In the genomic region with DNA sequence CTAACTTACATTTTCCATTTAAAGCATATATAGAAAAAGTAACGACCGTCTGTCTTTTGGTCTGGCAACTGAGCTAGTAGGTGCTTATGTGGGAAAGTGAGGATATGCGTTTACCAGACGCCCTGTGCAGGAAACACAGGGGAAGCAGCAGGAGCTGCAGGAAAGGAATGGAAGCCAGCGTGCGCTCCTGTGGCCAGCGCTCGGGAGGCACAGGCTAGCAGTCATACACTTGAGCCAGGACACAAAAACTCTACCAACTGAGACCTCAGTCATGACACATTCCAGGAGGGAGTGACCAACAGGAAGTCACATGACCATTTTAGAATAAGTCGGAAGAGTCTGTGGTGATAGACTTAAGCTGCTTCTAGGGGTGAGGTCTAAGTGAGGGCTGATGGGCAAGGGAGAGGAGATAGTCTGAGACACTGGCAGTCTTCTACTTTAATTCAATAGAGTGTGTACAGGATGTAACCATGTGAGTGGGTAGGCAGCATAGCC, we compare ENCODE assay signal across 21 mouse cellular contexts. TPM values are rescaled to one million over a fixed set of nuclear protein-coding genes. Genes with fewer than 3 reads are reported as not detected.
A peak's percentile ranks its signal among the peaks of the same experiment; 100 is the strongest.
DNase-seq lines count a peak whose midpoint lies in the region; ATAC-seq and TF ChIP-seq lines count a peak whose summit lies in the region.
"Had no signal": no experiment of that assay in that cellular context is flagged by ENCODE, and none has a peak within 500 bp of the region (broad histone marks: within the 10 kb centered on the region; RNA-seq: fewer than 3 reads in every experiment).

No protein-coding gene starts in this region.

- H3K36me3 ChIP-seq in heart, adult 2 months (ENCODE audit: control insufficient read depth, insufficient read depth, low read length), result peaks cover 14% of the 10 kb centered on the region
- peaks cover 13% of the 10 kb centered on the region for H3K36me3 ChIP-seq in heart, embryonic 11.5 days (ENCODE audit: control insufficient read depth, insufficient read depth, low read length)
- H3K36me3 ChIP-seq in C2C12 (ENCODE audit: control insufficient read depth, insufficient read depth), result peaks cover 42% of the 10 kb centered on the region

- H3K4me2 ChIP-seq in heart, embryonic 11.5 days, result no peak overlapping the region
- H3K4me2 ChIP-seq: embryonic facial prominence, embryonic 12.5 days; embryonic facial prominence, embryonic 15.5 days; heart, embryonic 13.5 days; hindbrain, embryonic 12.5 days; hindbrain, embryonic 15.5 days had no signal

- 51% methylated on average over 9 of the region's 9 CpGs for WGBS in heart, adult 2 months
- 84% methylated on average over 9 of the region's 9 CpGs for WGBS in heart, embryonic 11.5 days (ENCODE audit: insufficient replicate concordance)

- no peaks in the 10 kb centered on the region for H3K27me3 ChIP-seq in heart, adult 2 months (ENCODE audit: control insufficient read depth, insufficient read depth, low read length)
- H3K27me3 ChIP-seq in heart, embryonic 11.5 days (ENCODE audit: control insufficient read depth, insufficient read depth, low read length), result no peaks in the 10 kb centered on the region
- H3K27me3 ChIP-seq in C2C12 (ENCODE audit: control insufficient read depth, insufficient read depth, insufficient read length), result no peaks in the 10 kb centered on the region
- H3K27me3 ChIP-seq: embryonic facial prominence, embryonic 12.5 days; embryonic facial prominence, embryonic 15.5 days; heart, embryonic 13.5 days; hindbrain, embryonic 12.5 days; hindbrain, embryonic 15.5 days had no signal

- no peak for TF ChIP-seq CTCF in heart, adult 2 months (IDR thresholded peaks at IDR 0.05)
- no peak for TF ChIP-seq CTCF in C2C12 (IDR thresholded peaks at IDR 0.05; ENCODE audit: control insufficient read depth, insufficient read depth, insufficient read length)

- 0 out of 2 replicates have a peak, but pooled peaks cover under 1% of the 10 kb centered on the region for H3K79me2 ChIP-seq in heart, adult 2 months (replicated peaks; ENCODE audit: control insufficient read depth, insufficient read depth, low read length)
- H3K79me2 ChIP-seq in C2C12 (ENCODE audit: control insufficient read depth, insufficient read depth), result peaks cover 25% of the 10 kb centered on the region

- H3K4me3 ChIP-seq in heart, adult 2 months, result no peak overlapping the region
- H3K4me3 ChIP-seq in heart, embryonic 11.5 days (ENCODE audit: low read depth, low read length), result no peak overlapping the region
- no peak overlapping the region for H3K4me3 ChIP-seq in C2C12 (ENCODE audit: insufficient read depth, poor library complexity, severe bottlenecking)
- no peak overlapping the region for H3K4me3 ChIP-seq in brown adipose tissue, adult 24 weeks (ENCODE audit: insufficient read depth, low read depth, low read length)
- H3K4me3 ChIP-seq: embryonic facial prominence, embryonic 12.5 days; embryonic facial prominence, embryonic 15.5 days; heart, embryonic 13.5 days; hindbrain, embryonic 12.5 days; hindbrain, embryonic 15.5 days had no signal

- intact Hi-C loops in heart, adult 2 months (cut with DNase I), result no loop called here

- no peak for DNase-seq in heart, adult 2 months
- peak; percentile 87 for DNase-seq in 416B (ENCODE audit: low read depth)
- no peak for DNase-seq in cerebellum, postnatal 14 days
- DNase-seq: adrenal gland, adult 8-10 months; adrenal gland, postnatal 25 days; cerebellum, adult 18-20 months; cerebellum, adult 9-10 months; cerebellum, postnatal 25 days; forebrain, postnatal 0 days; gastrocnemius, postnatal 25 days had no signal

- H3K9ac ChIP-seq in heart, adult 2 months (ENCODE audit: low read depth, low read length), result no peak overlapping the region
- H3K9ac ChIP-seq in heart, embryonic 11.5 days (ENCODE audit: low read depth, low read length), result no peak overlapping the region
- H3K9ac ChIP-seq: embryonic facial prominence, embryonic 12.5 days; embryonic facial prominence, embryonic 15.5 days; forebrain, postnatal 0 days; heart, embryonic 13.5 days; hindbrain, embryonic 12.5 days; hindbrain, embryonic 15.5 days had no signal

- no peak overlapping the region for H3ac ChIP-seq in C2C12 (ENCODE audit: control insufficient read depth, insufficient read length, low read depth)

- peaks cover 3% of the 10 kb centered on the region for H3K79me3 ChIP-seq in C2C12 (ENCODE audit: low read depth)

- no peak for TF ChIP-seq POLR2A in heart, adult 2 months (IDR thresholded peaks at IDR 0.05; ENCODE audit: insufficient read depth, low read depth, low read length)

- no peak for ATAC-seq in heart, embryonic 11.5 days (replicated peaks; ENCODE audit: insufficient number of reproducible peaks, low FRiP score, low TSS enrichment)
- ATAC-seq: activated CD4-positive, CD25-positive, alpha-beta regulatory T cell, adult 4 months; forebrain, embryonic 14.5 days; forebrain, postnatal 0 days; intestine, postnatal 0 days had no signal

- H3K27ac ChIP-seq in heart, adult 2 months, result no peak overlapping the region
- H3K27ac ChIP-seq in heart, embryonic 11.5 days (ENCODE audit: low read depth, low read length), result no peak overlapping the region
- peak overlapping the region; percentile 47 for H3K27ac ChIP-seq in brown adipose tissue, adult 24 weeks (replicated peaks; ENCODE audit: low read depth, low read length)
- H3K27ac ChIP-seq: embryonic facial prominence, embryonic 12.5 days; embryonic facial prominence, embryonic 15.5 days; heart, embryonic 13.5 days; hindbrain, embryonic 12.5 days; hindbrain, embryonic 15.5 days had no signal

- TF ChIP-seq EP300 in heart, adult 2 months (IDR thresholded peaks at IDR 0.05; ENCODE audit: insufficient read depth, low read depth, low read length), result 0 out of 2 replicates have a peak, but pooled peaks have one; percentile 9

- no peaks in the 10 kb centered on the region for H3K9me3 ChIP-seq in heart, embryonic 11.5 days (replicated peaks; ENCODE audit: control insufficient read depth, low read length)
- H3K9me3 ChIP-seq: embryonic facial prominence, embryonic 12.5 days; hindbrain, embryonic 12.5 days; hindbrain, embryonic 15.5 days had no signal

- H3K4me1 ChIP-seq in heart, adult 2 months (ENCODE audit: control insufficient read depth, insufficient read depth, low read length), result peaks cover 3% of the 10 kb centered on the region
- no peaks in the 10 kb centered on the region for H3K4me1 ChIP-seq in heart, embryonic 11.5 days (ENCODE audit: control insufficient read depth, insufficient read depth, low read length)
- H3K4me1 ChIP-seq in brown adipose tissue, adult 24 weeks (ENCODE audit: control insufficient read depth, insufficient read depth, insufficient read length, low read length), result no peaks in the 10 kb centered on the region
- H3K4me1 ChIP-seq: embryonic facial prominence, embryonic 12.5 days; embryonic facial prominence, embryonic 15.5 days; hindbrain, embryonic 12.5 days; hindbrain, embryonic 15.5 days had no signal

TF ChIP-seq in C2C12, 6 proteins besides CTCF, POLR2A, EP300 and RAD21:
- TF ChIP-seq USF1 (IDR thresholded peaks at IDR 0.05; ENCODE audit: low read depth) (peak; percentile 57), FOSL1 (IDR thresholded peaks at IDR 0.05; ENCODE audit: insufficient read depth, low read length, poor library complexity, severe bottlenecking) (no peak), CEBPB (IDR thresholded peaks at IDR 0.05; ENCODE audit: low read depth) (no peak), MYOD1 (IDR thresholded peaks at IDR 0.05; ENCODE audit: control insufficient read depth, insufficient read length, low read depth) (no peak), MAX (IDR thresholded peaks at IDR 0.05) (no peak)

RNA-seq across cellular contexts. Expression of gene Sar1b, which starts 17.3 kb away (rescaled TPM):
- 100 to 1,000 TPM; 123 to 149 TPM for total RNA-seq in heart, adult 2 months (2021)
- 64.2 and 131 TPM in 2 replicates for polyA plus RNA-seq in heart, adult 2 months (2012; rRNA removed)
- polyA plus RNA-seq in heart, embryonic 11.5 days (2014; fragmentation: Nextera tagmentation; extraction: Ambion mirVana), result 132 and 136 TPM in 2 replicates
- 50.4 TPM for polyA plus RNA-seq in C2C12 (2012; fragmentation: generic; extraction: Trizol)
- polyA plus RNA-seq in brown adipose tissue, adult 24 weeks (2012; ENCODE audit: insufficient read depth, insufficient read length, missing spikeins), result 158 and 181 TPM in 2 replicates

RNA-seq across cellular contexts. Expression of gene Sec24a, which starts 17.4 kb away (rescaled TPM):
- 10 to 100 TPM; 15.3 to 16.6 TPM for total RNA-seq in heart, adult 2 months (2021)
- 9.3 and 12.3 TPM in 2 replicates for polyA plus RNA-seq in heart, adult 2 months (2012; rRNA removed)
- 14.2 and 14.5 TPM in 2 replicates for polyA plus RNA-seq in heart, embryonic 11.5 days (2014; fragmentation: Nextera tagmentation; extraction: Ambion mirVana)
- 6.2 TPM for polyA plus RNA-seq in C2C12 (2012; fragmentation: generic; extraction: Trizol)
- polyA plus RNA-seq in brown adipose tissue, adult 24 weeks (2012; ENCODE audit: insufficient read depth, insufficient read length, missing spikeins), result 8.8 and 12.5 TPM in 2 replicates
